Mouse (Mus musculus) thymus, adult 2 months (tissue): ENCODE data around the gene 4930523C07Rik.

Experiments
- CTCF ChIP-seq: fragments of 200-500 bp; IDR thresholded peaks from 2 replicates; pipeline ENCODE4 v1.5.1; 2012; ENCODE audit warnings: mild to moderate bottlenecking, control low read depth, low read length, moderate library complexity, borderline replicate concordance; ENCODE audit not compliant: control insufficient read depth, poor library complexity, insufficient read depth; ENCODE audit errors: extremely low read depth
- POLR2A ChIP-seq: fragments of 200-500 bp; IDR thresholded peaks from 2 replicates; pipeline ENCODE4 v1.6.1; 2012; ENCODE audit warnings: mild to moderate bottlenecking, low read length, control low read depth, moderate library complexity; ENCODE audit not compliant: control insufficient read depth, poor library complexity, insufficient read depth; ENCODE audit errors: extremely low read depth

DNA sequence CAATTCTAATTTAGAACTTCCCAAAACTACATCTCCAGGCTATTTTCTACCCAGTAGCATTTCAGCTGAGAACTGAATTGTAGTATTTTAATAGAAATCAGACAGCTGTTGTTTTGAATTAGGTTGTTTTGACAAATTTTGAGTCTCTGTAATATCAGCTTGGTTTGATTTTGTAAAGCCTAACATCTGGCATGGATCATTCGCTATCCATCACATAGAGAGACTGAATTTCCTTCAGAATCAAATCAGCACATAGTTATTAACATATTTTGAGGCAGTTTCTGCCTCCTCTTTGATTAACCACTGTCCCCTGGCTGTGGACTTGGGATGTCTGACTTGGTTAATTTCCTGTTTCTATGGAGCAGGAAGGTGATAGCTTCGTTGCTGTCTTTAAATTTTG lies 64.4 kb downstream of the 4930523C07Rik start:
- TF ChIP-seq POLR2A (no peak), CTCF (no peak)
